Mouse (Mus musculus) kidney, postnatal 36 days (tissue): Measurements from ENCODE around the gene Exosc6.
"Not testable (repeated sequence)": the region's sequence is repeated elsewhere in the genome, so short reads cannot be mapped to it uniquely, and the experiment has no call there.

Experiments used
- DNase-seq, 2 experiments: peaks; one replicate each; pipeline ENCODE4 v3.0.0; 2021 to 2022; ENCODE audit warnings: mixed read lengths in 2 of 2

The Exosc6 gene

DNA sequence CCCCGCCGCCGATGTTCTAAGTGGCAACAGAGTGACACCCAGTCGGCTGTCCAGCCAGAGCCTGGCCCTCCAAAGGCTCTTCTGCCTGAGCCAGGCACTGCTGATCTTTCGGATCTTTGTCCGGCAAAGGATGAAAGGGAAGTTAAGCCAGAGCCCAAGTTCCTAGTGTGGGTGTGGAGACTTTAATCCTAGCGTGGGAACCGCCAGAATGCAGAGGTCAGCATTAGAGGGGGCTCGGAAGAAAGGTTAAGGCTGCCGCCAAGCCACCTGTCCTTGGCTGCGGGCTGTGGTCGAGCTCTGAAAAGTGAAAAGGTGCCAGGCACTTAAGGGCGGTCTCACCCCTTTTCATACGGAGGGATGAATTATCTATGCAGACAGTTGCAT lies 5.5 kb downstream of the Exosc6 start:
- DNase-seq, result no peak

DNA sequence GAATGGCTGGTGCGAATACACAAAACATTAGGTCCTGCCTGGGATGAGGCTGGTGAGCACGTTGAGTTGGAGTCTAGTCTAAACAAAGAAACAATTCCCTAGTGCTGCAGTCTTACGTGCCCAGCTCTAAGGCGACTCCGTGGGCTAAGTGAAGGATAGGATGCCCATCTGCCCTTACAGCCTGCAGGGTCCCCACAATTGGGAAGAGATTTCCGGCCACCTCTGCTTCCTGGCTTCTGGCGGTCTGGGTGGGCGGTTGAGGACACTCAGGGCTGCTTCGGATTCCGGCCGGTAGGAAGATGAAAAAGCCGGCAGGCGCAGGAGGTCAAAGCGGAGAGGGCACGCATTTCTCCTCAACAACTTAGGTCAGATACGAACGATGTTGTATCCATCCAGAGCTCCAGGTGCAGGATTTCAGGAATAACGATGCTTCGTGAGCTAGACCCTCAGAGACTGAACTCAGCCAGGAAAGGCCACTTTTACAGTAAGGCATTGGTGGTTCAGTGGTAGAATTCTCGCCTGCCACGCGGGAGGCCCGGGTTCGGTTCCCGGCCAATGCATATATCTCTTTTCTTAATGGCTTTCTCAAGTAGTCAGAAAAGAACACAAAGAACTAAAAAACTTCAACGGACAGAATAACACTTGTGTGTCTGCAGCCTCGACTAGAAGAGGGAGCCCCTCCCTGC lies 6.1 kb downstream of the Exosc6 start:
- DNase-seq, result peak; percentile 80 to 88

GRCm38 (mm10) chr8:111062893-111063292 lies 6.8 kb downstream of the Exosc6 start:
- no peak for DNase-seq

GRCm38 (mm10) chr8:111066308-111066707 lies 10.2 kb downstream of the Exosc6 start:
- DNase-seq, result no peak

GRCm38 (mm10) chr8:111067439-111067838 lies 11.3 kb downstream of the Exosc6 start:
- peak in 1 of 2 experiments; percentile 58 for DNase-seq

GRCm38 (mm10) chr8:111068660-111069059 lies 12.5 kb downstream of the Exosc6 start:
- DNase-seq, result not testable (repeated sequence)

GRCm38 (mm10) chr8:111075926-111076325 lies 19.8 kb downstream of the Exosc6 start:
- DNase-seq, result no peak

DNA sequence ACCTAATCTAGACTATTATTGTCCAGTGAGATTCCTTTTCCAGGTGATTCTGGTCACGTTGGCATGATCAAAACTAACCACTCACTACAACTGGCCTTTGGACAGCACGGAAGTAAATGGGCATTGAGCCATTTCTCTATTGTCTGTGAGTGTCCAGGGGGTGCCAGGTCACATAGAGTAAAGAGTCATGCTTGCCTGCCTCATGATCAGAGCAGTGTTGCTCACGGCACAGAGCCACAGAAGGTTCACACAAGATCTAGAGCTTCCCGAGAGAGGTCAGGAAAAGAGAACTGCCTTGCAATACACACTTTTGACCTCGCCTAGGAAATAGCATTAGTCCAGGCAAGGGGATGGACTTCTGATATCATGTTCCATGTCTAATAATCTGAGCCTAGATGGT lies 23.3 kb downstream of the Exosc6 start:
- DNase-seq, result peak; percentile 48 to 52

GRCm38 (mm10) chr8:111079861-111080271 lies 23.7 kb downstream of the Exosc6 start:
- peak; percentile 61 to 70 for DNase-seq

- peak; percentile 3 to 22 for DNase-seq
Observed at GRCm38 (mm10) chr8:111081580-111082258, 25.6 kb downstream of the Exosc6 start.

- DNase-seq, result not testable (repeated sequence)
Observed at GRCm38 (mm10) chr8:111083936-111084335, 27.8 kb downstream of the Exosc6 start.

DNA sequence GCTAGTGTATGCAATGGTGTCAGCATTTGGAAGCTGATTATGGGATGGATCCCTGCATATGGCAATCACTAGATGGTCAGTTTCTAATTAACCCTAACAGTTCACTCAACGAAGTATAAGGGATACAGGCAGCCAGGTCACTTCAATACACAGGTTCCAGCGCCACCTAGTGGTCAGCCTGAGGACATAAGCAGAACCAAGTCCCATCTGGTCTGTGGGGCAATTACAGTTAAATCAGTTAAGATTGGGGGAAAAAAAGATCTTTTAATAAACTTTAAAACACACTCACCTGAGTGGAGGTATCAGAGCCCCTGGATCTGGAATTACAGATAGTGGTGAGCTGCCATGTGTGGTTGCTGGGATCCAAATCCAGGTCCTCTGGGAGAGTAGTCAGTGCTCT lies 34.0 kb downstream of the Exosc6 start:
- DNase-seq, result peak; percentile 57 to 88

DNA sequence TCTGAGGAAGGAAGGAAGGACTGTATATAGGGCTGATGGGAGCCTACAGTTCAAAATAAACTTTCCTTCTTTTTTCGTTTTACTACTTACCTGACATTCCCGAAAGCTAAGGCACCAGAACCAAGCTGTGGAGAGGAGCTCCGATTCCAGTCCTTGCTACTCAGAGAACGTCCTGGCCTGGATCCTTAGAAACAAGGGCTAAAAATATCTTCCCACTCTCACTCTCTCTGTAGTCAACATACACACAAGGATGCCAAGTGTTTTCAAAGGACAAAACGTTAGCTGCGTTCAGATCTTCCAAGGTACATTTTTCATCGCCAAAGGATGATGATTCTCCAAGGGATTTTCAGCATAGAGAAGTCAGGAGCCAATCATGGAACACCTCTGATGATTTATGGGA lies 35.6 kb downstream of the Exosc6 start:
- no peak for DNase-seq

- not testable (repeated sequence) for DNase-seq
Observed at GRCm38 (mm10) chr8:111092326-111092725, 36.2 kb downstream of the Exosc6 start, which contains the start of gene Clec18a. Gene Clec18a (minus strand): TSS chr8:111092426.

- peak; percentile 95 to 98 for DNase-seq
Observed at GRCm38 (mm10) chr8:111093865-111094718, 38.0 kb downstream of the Exosc6 start, which contains the start of gene Pdpr. Gene Pdpr (plus strand): TSS chr8:111094630.

DNA sequence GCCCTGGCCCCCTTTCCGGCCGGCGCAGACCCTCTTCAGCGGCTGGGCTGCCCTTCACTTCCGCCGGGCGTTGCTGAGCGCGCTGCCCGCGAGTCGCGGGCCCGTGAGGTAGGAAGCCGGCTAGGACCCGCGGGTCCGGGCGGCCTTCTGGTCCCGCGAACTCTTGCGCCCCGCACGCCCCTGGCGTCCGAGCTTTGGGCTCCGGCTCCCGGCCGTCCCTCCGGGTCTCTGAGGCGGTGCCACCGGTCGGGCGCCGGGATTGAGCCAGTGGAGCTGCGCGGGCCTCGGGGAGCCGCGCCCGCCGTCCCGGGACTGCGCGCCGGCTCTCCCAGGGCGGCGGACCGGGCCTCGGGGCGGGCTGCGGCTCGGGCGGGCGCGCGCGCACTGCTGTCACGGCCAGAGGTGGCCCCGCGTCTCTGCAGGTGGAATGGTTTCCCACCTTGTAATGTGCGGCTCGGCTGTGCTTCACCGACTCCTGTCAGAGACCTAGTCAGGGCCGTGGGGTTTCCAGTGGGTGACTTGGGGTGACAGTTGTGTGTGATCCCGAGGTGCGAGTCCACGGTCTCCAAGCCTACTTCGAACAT lies 38.7 kb downstream of the Exosc6 start:
- peak; percentile 5 to 44 for DNase-seq
